In genomic region chr14:20242454-20242853, GRCm38 (mm10) we compare ENCODE assay signal across 24 mouse cellular contexts. TPM values are rescaled to one million over a fixed set of nuclear protein-coding genes. Genes with fewer than 3 reads are reported as not detected.
A peak's percentile ranks its signal among the peaks of the same experiment; 100 is the strongest.
DNase-seq lines count a peak whose midpoint lies in the region; ATAC-seq and TF ChIP-seq lines count a peak whose summit lies in the region.
"Had no signal": no experiment of that assay in that cellular context is flagged by ENCODE, and none has a peak within 500 bp of the region (broad histone marks: within the 10 kb centered on the region; RNA-seq: fewer than 3 reads in every experiment).

No protein-coding gene starts in this region.

- no peaks in the 10 kb centered on the region for H3K27me3 ChIP-seq in hindbrain, embryonic 12.5 days
- H3K27me3 ChIP-seq in hindbrain, embryonic 14.5 days (ENCODE audit: control insufficient read depth, insufficient read depth, low read length), result no peaks in the 10 kb centered on the region
- H3K27me3 ChIP-seq in kidney, embryonic 15.5 days, result no peaks in the 10 kb centered on the region
- H3K27me3 ChIP-seq in E14TG2a.4 (ENCODE audit: insufficient read depth, low read length) (peaks cover 5% of the 10 kb centered on the region; the same call in 1 of the 2 replicates), ES-Bruce4 (ENCODE audit: control insufficient read depth, insufficient read depth, low read length, poor library complexity, severe bottlenecking) (no peaks in the 10 kb centered on the region)
- H3K27me3 ChIP-seq: embryonic facial prominence, embryonic 15.5 days; heart, embryonic 15.5 days; hindbrain, embryonic 13.5 days; Patski had no signal

- H3K9me3 ChIP-seq in hindbrain, embryonic 12.5 days (replicated peaks), result no peaks in the 10 kb centered on the region
- no peaks in the 10 kb centered on the region for H3K9me3 ChIP-seq in hindbrain, embryonic 14.5 days (ENCODE audit: control insufficient read depth, low read length)
- no peaks in the 10 kb centered on the region for H3K9me3 ChIP-seq in kidney, embryonic 15.5 days (replicated peaks)
- H3K9me3 ChIP-seq in E14TG2a.4 (ENCODE audit: low read length) (no peaks in the 10 kb centered on the region), ES-Bruce4 (replicated peaks; ENCODE audit: control insufficient read depth, insufficient read depth, low read length, poor library complexity, severe bottlenecking) (no peaks in the 10 kb centered on the region)
- H3K9me3 ChIP-seq: embryonic facial prominence, embryonic 15.5 days; heart, embryonic 15.5 days; hindbrain, embryonic 13.5 days had no signal

- no peaks in the 10 kb centered on the region for H3K36me3 ChIP-seq in hindbrain, embryonic 12.5 days
- no peaks in the 10 kb centered on the region for H3K36me3 ChIP-seq in hindbrain, embryonic 14.5 days (replicated peaks; ENCODE audit: control insufficient read depth, insufficient read depth)
- H3K36me3 ChIP-seq in kidney, embryonic 15.5 days, result no peaks in the 10 kb centered on the region
- H3K36me3 ChIP-seq in E14TG2a.4 (ENCODE audit: insufficient read depth, low read length) (no peaks in the 10 kb centered on the region), ES-Bruce4 (ENCODE audit: control insufficient read depth, insufficient read depth, low read length, poor library complexity, severe bottlenecking) (no peaks in the 10 kb centered on the region)
- H3K36me3 ChIP-seq: embryonic facial prominence, embryonic 15.5 days; forebrain, embryonic 10.5 days; heart, embryonic 15.5 days; hindbrain, embryonic 13.5 days had no signal

- H3K4me1 ChIP-seq in hindbrain, embryonic 12.5 days, result no peaks in the 10 kb centered on the region
- no peaks in the 10 kb centered on the region for H3K4me1 ChIP-seq in hindbrain, embryonic 14.5 days (replicated peaks; ENCODE audit: control insufficient read depth, insufficient read depth, low read length)
- peaks cover 21% of the 10 kb centered on the region for H3K4me1 ChIP-seq in kidney, embryonic 15.5 days
- H3K4me1 ChIP-seq in E14TG2a.4 (replicated peaks; ENCODE audit: low read depth, low read length) (peaks cover 17% of the 10 kb centered on the region), ES-Bruce4 (ENCODE audit: control insufficient read depth, insufficient read depth, low read length) (peaks cover 3% of the 10 kb centered on the region)
- H3K4me1 ChIP-seq: hindbrain, embryonic 13.5 days had no signal

- WGBS in hindbrain, embryonic 12.5 days, result 85% methylated on average over 8 of the region's 8 CpGs
- WGBS in hindbrain, embryonic 14.5 days, result 89% methylated on average over 8 of the region's 8 CpGs
- 54% methylated on average over 8 of the region's 8 CpGs for WGBS in kidney, embryonic 15.5 days

- 0 out of 2 replicates have a peak overlapping the region, but pooled peaks have one; percentile 8 for H3K9ac ChIP-seq in hindbrain, embryonic 12.5 days
- no peak overlapping the region for H3K9ac ChIP-seq in hindbrain, embryonic 14.5 days
- no peak overlapping the region for H3K9ac ChIP-seq in kidney, embryonic 15.5 days
- no peak overlapping the region for H3K9ac ChIP-seq in ES-Bruce4 (ENCODE audit: low read depth, poor library complexity, severe bottlenecking)
- H3K9ac ChIP-seq: embryonic facial prominence, embryonic 15.5 days; heart, embryonic 15.5 days; hindbrain, embryonic 13.5 days had no signal

- TF ChIP-seq EP300 in ES-Bruce4 (IDR thresholded peaks at IDR 0.05; ENCODE audit: insufficient read depth, low read depth, low read length), result no peak

- no peak for DNase-seq in hindbrain, embryonic 14.5 days (ENCODE audit: low spot score)
- no peak for DNase-seq in kidney, postnatal 14 days
- DNase-seq in adrenal gland, postnatal 36 days, result no peak
- no peak for DNase-seq in urinary bladder, postnatal 10 days (ENCODE audit: low spot score)
- DNase-seq: adrenal gland, adult 2 months; adrenal gland, postnatal 25 days; cerebellum, adult 2 months; cerebellum, postnatal 10 days; heart, adult 2 months; heart, postnatal 14 days had no signal

- H3K27ac ChIP-seq in hindbrain, embryonic 12.5 days, result no peak overlapping the region
- H3K27ac ChIP-seq in hindbrain, embryonic 14.5 days, result no peak overlapping the region
- no peak overlapping the region for H3K27ac ChIP-seq in kidney, embryonic 15.5 days
- H3K27ac ChIP-seq in ES-Bruce4 (ENCODE audit: insufficient read depth, low read length), result no peak overlapping the region
- H3K27ac ChIP-seq: embryonic facial prominence, embryonic 15.5 days; heart, adult 2 months; heart, embryonic 15.5 days; hindbrain, embryonic 13.5 days had no signal

- no peak for ATAC-seq in hindbrain, embryonic 12.5 days (ENCODE audit: low FRiP score)
- no peak for ATAC-seq in hindbrain, embryonic 14.5 days (ENCODE audit: low FRiP score)
- ATAC-seq in kidney, embryonic 15.5 days (replicated peaks; ENCODE audit: low FRiP score), result 0 out of 2 replicates have a peak, but pooled peaks have one; percentile 29
- ATAC-seq: forebrain, embryonic 14.5 days; Patski had no signal

- TF ChIP-seq CTCF in E14TG2a.4 (conservative IDR thresholded peaks at IDR 0.05; ENCODE audit: low read length) (no peak), ES-Bruce4 (IDR thresholded peaks at IDR 0.05; ENCODE audit: low read depth, low read length) (no peak)

- TF ChIP-seq POLR2A in ES-Bruce4 (IDR thresholded peaks at IDR 0.05; ENCODE audit: insufficient read depth, low read length), result no peak

- no peak overlapping the region for H3K4me2 ChIP-seq in hindbrain, embryonic 12.5 days (replicated peaks)
- no peak overlapping the region for H3K4me2 ChIP-seq in hindbrain, embryonic 14.5 days (replicated peaks)
- H3K4me2 ChIP-seq in kidney, embryonic 15.5 days, result no peak overlapping the region
- H3K4me2 ChIP-seq: embryonic facial prominence, embryonic 15.5 days; heart, embryonic 11.5 days; heart, embryonic 15.5 days; hindbrain, embryonic 13.5 days had no signal

- H3K4me3 ChIP-seq in hindbrain, embryonic 12.5 days, result no peak overlapping the region
- no peak overlapping the region for H3K4me3 ChIP-seq in hindbrain, embryonic 14.5 days (replicated peaks; ENCODE audit: low read length)
- no peak overlapping the region for H3K4me3 ChIP-seq in kidney, embryonic 15.5 days (replicated peaks)
- H3K4me3 ChIP-seq in E14TG2a.4 (replicated peaks; ENCODE audit: low read length), result peak overlapping the region; percentile 41
- H3K4me3 ChIP-seq in ES-Bruce4 (ENCODE audit: low read depth, low read length), result peak overlapping the region; percentile 16; the same call in 1 of the 2 replicates
- H3K4me3 ChIP-seq: embryonic facial prominence, embryonic 15.5 days; erythroblast, embryonic 14.5 days; forebrain, embryonic 10.5 days; heart, adult 2 months; heart, embryonic 15.5 days; hindbrain, embryonic 13.5 days had no signal

RNA-seq across cellular contexts. Expression of gene Kcnk16, which starts 26.5 kb away (rescaled TPM):
- 0.14 TPM in 1 of 2 replicates, not detected in the other for polyA plus RNA-seq in hindbrain, embryonic 12.5 days (2016; fragmentation: Nextera tagmentation; extraction: Ambion mirVana)
- polyA plus RNA-seq in hindbrain, embryonic 14.5 days (2014; fragmentation: Nextera tagmentation; extraction: Ambion mirVana), result not detected in 2 replicates
- polyA plus RNA-seq in kidney, embryonic 15.5 days (2015; fragmentation: Nextera tagmentation; extraction: Ambion mirVana), result 0.21 TPM in 1 of 2 replicates, not detected in the other
- not detected in 2 replicates for polyA plus RNA-seq in ES-Bruce4 (2011; ENCODE audit: insufficient read depth, insufficient read length, low read depth, missing spikeins)
- total RNA-seq in adrenal gland, postnatal 36 days (2021), result not detected
- total RNA-seq: adrenal gland, adult 2 months; adrenal gland, postnatal 25 days; gastrocnemius, adult 8-10 months; gastrocnemius, postnatal 4 days; heart, adult 2 months; heart, postnatal 14 days had no signal
- polyA plus RNA-seq: adrenal gland, adult 2 months; cerebellum, adult 2 months; forebrain, embryonic 10.5 days; forebrain, embryonic 14.5 days; heart, adult 2 months; heart, embryonic 11.5 days; hindbrain, embryonic 13.5 days; Patski had no signal

RNA-seq across cellular contexts. Expression of gene Nudt13, which starts 52.0 kb away (rescaled TPM):
- polyA plus RNA-seq in hindbrain, embryonic 12.5 days (2016; fragmentation: Nextera tagmentation; extraction: Ambion mirVana), result 11.7 and 12.5 TPM in 2 replicates
- polyA plus RNA-seq in hindbrain, embryonic 14.5 days (2014; fragmentation: Nextera tagmentation; extraction: Ambion mirVana), result 10.4 and 10.8 TPM in 2 replicates
- 17.4 and 18.2 TPM in 2 replicates for polyA plus RNA-seq in kidney, embryonic 15.5 days (2015; fragmentation: Nextera tagmentation; extraction: Ambion mirVana)
- 14.0 and 16.1 TPM in 2 replicates for polyA plus RNA-seq in ES-Bruce4 (2011; ENCODE audit: insufficient read depth, insufficient read length, low read depth, missing spikeins)
- total RNA-seq in adrenal gland, postnatal 36 days (2021), result 10 to 100 TPM; 38.7 to 47.9 TPM

Comparison
In these comparisons a context has a peak if more than half of its experiments do, and no peak if none do; other contexts are left out.
1. H3K4me3 ChIP-seq: peak in E14TG2a.4 (single experiment) and ES-Bruce4 (single experiment); none in hindbrain, embryonic 12.5 days (single experiment), hindbrain, embryonic 14.5 days (single experiment) and kidney, embryonic 15.5 days (single experiment).